Mouse (Mus musculus) hindbrain, embryonic 16.5 days (tissue): ENCODE measurements around the gene Ganab. TPM values are rescaled to one million over a fixed set of nuclear protein-coding genes. Genes with fewer than 3 reads are reported as not detected.

Source experiments
- ATAC-seq: fragments of 200-750 bp; cut with Nextera tagmentation; 2 replicates; pipeline ENCODE4 v1.8.0; 2017; ENCODE audit warnings: moderate TSS enrichment, moderate library complexity
- H3K27ac ChIP-seq: fragments of 300-500 bp; sonication (generic); 2 replicates; pipeline ENCODE4 v1.5.1; 2014; ENCODE audit warnings: low read depth, mild to moderate bottlenecking, control low read depth, low read length, moderate library complexity
- H3K27me3 ChIP-seq: fragments of 300-500 bp; sonication (generic); replicated peaks from 2 replicates; pipeline ENCODE4 v1.6.1; 2014; ENCODE audit warnings: low read length; ENCODE audit not compliant: control insufficient read depth, insufficient read depth
- H3K36me3 ChIP-seq: fragments of 300-500 bp; sonication (generic); 2 replicates; pipeline ENCODE4 v1.6.1; 2014; ENCODE audit warnings: mild to moderate bottlenecking, low read length, moderate library complexity, mixed read lengths; ENCODE audit not compliant: control insufficient read depth, insufficient read depth
- H3K4me1 ChIP-seq: fragments of 300-500 bp; sonication (generic); 2 replicates; pipeline ENCODE4 v1.6.1; 2014; ENCODE audit warnings: low read depth, low read length; ENCODE audit not compliant: control insufficient read depth, insufficient read depth
- H3K4me2 ChIP-seq: fragments of 300-500 bp; sonication (generic); 2 replicates; pipeline ENCODE4 v1.6.1; 2014; ENCODE audit warnings: mild to moderate bottlenecking, low read length, control low read depth, moderate library complexity
- H3K4me3 ChIP-seq: fragments of 300-500 bp; sonication (generic); 2 replicates; pipeline ENCODE4 v1.5.1; 2014; ENCODE audit warnings: mild to moderate bottlenecking, low read length, control low read depth, moderate library complexity
- H3K9ac ChIP-seq: fragments of 300-500 bp; sonication (generic); 2 replicates; pipeline ENCODE4 v1.6.1; 2014; ENCODE audit warnings: low read depth, mild to moderate bottlenecking, control low read depth, low read length, moderate library complexity
- H3K9me3 ChIP-seq: fragments of 300-500 bp; sonication (generic); 2 replicates; pipeline ENCODE4 v1.6.1; 2014; ENCODE audit warnings: mild to moderate bottlenecking, low read length, moderate library complexity; ENCODE audit not compliant: control insufficient read depth
- WGBS: fragments of 180-500 bp; shearing (Covaris S2); extraction: QIAGEN DNeasy Blood & Tissue Kit; methylation state at CpG from one replicate; pipeline ENCODE4 v1.1.7; 2014; 5-methylcytosine and 5-hydroxymethylcytosine counted together
- polyA plus RNA-seq: library from polyadenylated mRNA; unstranded; fragments of >200 nt; fragmentation: Nextera tagmentation; extraction: Ambion mirVana; gene quantifications from 2 replicates; pipeline ENCODE4 v1.2.1, GENCODE M21; 2015

Ganab gene
- polyA plus RNA-seq, result 72.1 and 84.5 TPM in 2 replicates

DNA sequence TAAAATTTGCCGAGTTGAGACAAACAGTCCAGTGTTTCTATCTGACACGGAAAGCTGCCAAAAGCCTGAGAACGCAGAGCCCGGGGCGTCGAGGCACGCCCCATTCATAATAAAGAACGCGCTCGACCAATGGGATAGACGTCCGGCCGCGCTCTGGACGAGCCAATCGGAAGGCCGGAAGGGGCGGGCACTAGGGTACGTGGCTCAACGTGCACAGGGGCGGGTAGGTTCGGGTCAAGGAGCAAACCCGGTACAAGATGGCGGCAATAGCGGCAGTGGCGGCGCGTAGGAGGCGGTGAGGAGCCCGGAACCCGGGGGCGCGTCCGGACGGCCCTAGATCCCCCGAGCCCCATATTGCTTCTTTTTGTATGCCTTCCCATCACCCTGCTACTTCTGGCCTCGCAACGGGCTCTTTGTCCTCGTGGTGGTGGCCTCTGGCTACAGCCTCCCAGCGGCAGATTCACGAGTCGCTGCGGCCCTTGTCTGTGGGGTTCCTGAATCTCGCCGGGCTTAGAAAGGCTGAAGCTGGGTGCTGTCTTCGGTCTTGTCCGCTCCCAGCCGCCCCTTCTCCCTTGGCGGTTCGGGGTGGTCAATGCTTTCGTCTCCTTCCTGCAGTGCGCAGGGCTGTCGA lies at the start of gene Ganab:
Gene Ganab, plus strand, starts transcription at position 207 of the 631 bp plus-strand sequence.
- no peaks in the 10 kb centered on the region for H3K9me3 ChIP-seq
- H3K27me3 ChIP-seq, result no peaks in the 10 kb centered on the region
- H3K27ac ChIP-seq, result peak within 1 kb of the TSS; percentile 91
- WGBS, result under 1% methylated on average over 52 of the region's 53 CpGs
- peak; percentile 99 for ATAC-seq
- peaks cover 12% of the 10 kb centered on the region for H3K36me3 ChIP-seq
- H3K4me2 ChIP-seq, result peak within 1 kb of the TSS; percentile 74
- H3K4me1 ChIP-seq, result peaks cover 24% of the 10 kb centered on the region
- peak within 1 kb of the TSS; percentile 70 for H3K4me3 ChIP-seq
- peak within 1 kb of the TSS; percentile 93 for H3K9ac ChIP-seq

- ATAC-seq, result no peak
- Histone ChIP-seq H3K27me3 (no peaks in the 10 kb centered on the region), H3K4me1 (no peaks in the 10 kb centered on the region; the same call in 1 of the 2 replicates), H3K27ac (no peak overlapping the region), H3K4me2 (no peak overlapping the region), H3K9ac (no peak overlapping the region), H3K9me3 (no peaks in the 10 kb centered on the region), H3K4me3 (no peak overlapping the region), H3K36me3 (peaks cover 16% of the 10 kb centered on the region)
- WGBS, result 76% methylated on average over 5 of the region's 5 CpGs
Measured at GRCm38 (mm10) chr19:8848356-8848755, 49.5 kb upstream of the Ganab start.

DNA sequence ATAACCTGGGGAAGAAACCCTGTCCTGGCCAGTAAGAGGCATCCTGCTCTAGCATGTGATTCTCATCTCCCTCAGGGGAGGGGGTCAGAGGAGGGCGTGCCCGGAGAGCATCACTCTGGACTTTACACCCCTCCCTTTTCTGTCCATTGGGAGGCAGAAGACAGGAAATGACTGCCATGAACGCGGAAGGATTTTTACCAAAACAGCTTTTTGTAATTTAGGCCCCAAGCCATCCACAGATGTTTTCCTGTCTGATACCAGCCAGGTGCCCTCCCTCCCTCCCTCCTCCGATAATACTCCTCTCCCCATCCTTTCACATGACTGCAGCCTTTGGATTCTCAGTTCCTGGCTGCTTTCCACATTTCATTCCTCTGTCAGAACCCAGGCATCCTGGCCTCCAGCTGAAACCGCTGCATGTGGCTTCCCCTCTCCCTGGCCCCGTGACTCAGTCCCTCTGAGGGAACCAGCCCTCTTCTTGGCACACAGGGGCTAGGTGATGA lies 47.4 kb upstream of the Ganab start, which contains the start of gene Lrrn4cl:
Gene Lrrn4cl, plus strand, starts transcription at position 367 of the 500 bp plus-strand sequence.
- ATAC-seq, result peak; percentile 56; the same call in 1 of the 2 replicates
- Histone ChIP-seq H3K27me3 (no peaks in the 10 kb centered on the region), H3K36me3 (peaks cover 16% of the 10 kb centered on the region), H3K4me3 (no peak within 1 kb of the TSS), H3K9me3 (no peaks in the 10 kb centered on the region), H3K27ac (no peak within 1 kb of the TSS), H3K4me1 (no peaks in the 10 kb centered on the region), H3K4me2 (no peak within 1 kb of the TSS), H3K9ac (peak within 1 kb of the TSS; percentile 27; the same call in 1 of the 2 replicates)
- 37% methylated on average over 7 of the region's 7 CpGs for WGBS

- ATAC-seq, result no peak
- Histone ChIP-seq H3K9ac (no peak overlapping the region), H3K4me3 (no peak overlapping the region)
Measured at GRCm38 (mm10) chr19:8851639-8852038, 46.2 kb upstream of the Ganab start.

DNA sequence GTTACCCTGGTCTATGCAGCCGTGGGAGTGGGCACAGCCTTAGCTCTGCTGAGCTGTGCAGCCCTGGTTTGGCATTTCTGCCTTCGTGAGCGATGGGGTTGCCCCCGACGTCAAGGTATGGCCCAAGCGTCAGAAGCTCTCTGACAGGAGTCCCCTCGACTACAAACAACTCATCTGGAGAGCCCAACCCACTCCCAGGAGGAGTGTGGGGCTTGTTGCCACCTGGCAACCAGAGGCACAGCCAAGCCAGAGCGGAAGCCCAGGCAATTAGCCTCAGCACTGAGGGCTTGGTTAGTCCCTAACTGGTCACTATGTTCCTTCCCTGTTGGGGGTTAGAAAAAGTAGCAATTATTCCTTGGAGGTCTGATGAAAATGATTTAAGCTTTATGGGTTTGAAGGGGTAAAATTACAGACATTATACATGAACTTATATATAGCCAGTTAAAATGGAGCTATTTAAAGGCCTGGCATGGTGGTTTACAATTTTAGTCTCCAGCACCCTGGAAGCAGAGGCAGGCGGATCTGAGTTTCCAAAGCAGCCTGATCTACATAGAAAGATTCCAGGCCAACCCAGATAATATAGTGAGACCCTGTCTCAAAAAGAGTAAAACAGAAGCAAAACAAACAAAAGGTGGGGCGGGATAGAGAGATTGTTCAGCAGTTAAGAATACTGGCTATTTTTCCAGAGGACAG lies 45.5 kb upstream of the Ganab start:
- H3K9me3 ChIP-seq, result no peaks in the 10 kb centered on the region
- H3K4me3 ChIP-seq, result no peak overlapping the region
- H3K4me1 ChIP-seq, result no peaks in the 10 kb centered on the region
- H3K27me3 ChIP-seq, result no peaks in the 10 kb centered on the region
- peaks cover 7% of the 10 kb centered on the region for H3K36me3 ChIP-seq
- H3K4me2 ChIP-seq, result no peak overlapping the region
- 59% methylated on average over 10 of the region's 10 CpGs for WGBS
- H3K9ac ChIP-seq, result no peak overlapping the region
- H3K27ac ChIP-seq, result no peak overlapping the region
- ATAC-seq, result no peak

More at GRCm38 (mm10) chr19:8851639-8852038, 46.2 kb upstream of the Ganab start:
- Histone ChIP-seq H3K36me3 (peaks cover 11% of the 10 kb centered on the region), H3K27me3 (no peaks in the 10 kb centered on the region), H3K4me2 (no peak overlapping the region), H3K9me3 (no peaks in the 10 kb centered on the region), H3K4me1 (no peaks in the 10 kb centered on the region), H3K27ac (no peak overlapping the region)
- WGBS, result 57% methylated on average over 7 of the region's 7 CpGs

GRCm38 (mm10) chr19:8853117-8853516 lies 44.8 kb upstream of the Ganab start:
- ATAC-seq, result no peak
- no peak overlapping the region for H3K9ac ChIP-seq
- no peaks in the 10 kb centered on the region for H3K27me3 ChIP-seq
- no peaks in the 10 kb centered on the region for H3K4me1 ChIP-seq
- H3K9me3 ChIP-seq, result no peaks in the 10 kb centered on the region
- no peak overlapping the region for H3K4me2 ChIP-seq
- H3K27ac ChIP-seq, result no peak overlapping the region
- no peak overlapping the region for H3K4me3 ChIP-seq
- WGBS, result 82% methylated on average over 3 of the region's 3 CpGs
- H3K36me3 ChIP-seq, result peaks cover 2% of the 10 kb centered on the region; the same call in 1 of the 2 replicates

- ATAC-seq, result no peak
Measured at GRCm38 (mm10) chr19:8857689-8858088, 40.2 kb upstream of the Ganab start.

GRCm38 (mm10) chr19:8859018-8859417 lies 38.9 kb upstream of the Ganab start:
- Histone ChIP-seq H3K27ac (no peak overlapping the region), H3K4me1 (no peaks in the 10 kb centered on the region), H3K4me2 (no peak overlapping the region), H3K4me3 (no peak overlapping the region), H3K36me3 (no peaks in the 10 kb centered on the region), H3K9ac (no peak overlapping the region), H3K27me3 (no peaks in the 10 kb centered on the region), H3K9me3 (no peaks in the 10 kb centered on the region)
- 15% methylated on average over 1 of the region's 1 CpGs for WGBS
- ATAC-seq, result no peak

More at GRCm38 (mm10) chr19:8857689-8858088, 40.2 kb upstream of the Ganab start:
- Histone ChIP-seq H3K9me3 (no peaks in the 10 kb centered on the region), H3K4me3 (no peak overlapping the region), H3K27ac (no peak overlapping the region), H3K9ac (no peak overlapping the region), H3K4me1 (no peaks in the 10 kb centered on the region), H3K27me3 (no peaks in the 10 kb centered on the region), H3K36me3 (no peaks in the 10 kb centered on the region), H3K4me2 (no peak overlapping the region)
- WGBS, result 39% methylated on average over 4 of the region's 4 CpGs

- no peak for ATAC-seq
- H3K9me3 ChIP-seq, result no peaks in the 10 kb centered on the region
Measured at GRCm38 (mm10) chr19:8864265-8864664, 33.6 kb upstream of the Ganab start.

More at GRCm38 (mm10) chr19:8864265-8864664, 33.6 kb upstream of the Ganab start:
- no peaks in the 10 kb centered on the region for H3K27me3 ChIP-seq
- no peaks in the 10 kb centered on the region for H3K36me3 ChIP-seq
- H3K27ac ChIP-seq, result no peak overlapping the region
- H3K9ac ChIP-seq, result no peak overlapping the region
- no peaks in the 10 kb centered on the region for H3K4me1 ChIP-seq
- H3K4me2 ChIP-seq, result no peak overlapping the region
- no peak overlapping the region for H3K4me3 ChIP-seq
- WGBS, result 85% methylated on average over 6 of the region's 6 CpGs
